Mouse (Mus musculus): ENCODE results near the gene Blnk. TPM values are rescaled to one million over a fixed set of nuclear protein-coding genes. Genes with fewer than 3 reads are reported as not detected.

The Blnk gene
- polyA plus RNA-seq, 1 experiment from 2014 or later, result 0.97 TPM

DNA sequence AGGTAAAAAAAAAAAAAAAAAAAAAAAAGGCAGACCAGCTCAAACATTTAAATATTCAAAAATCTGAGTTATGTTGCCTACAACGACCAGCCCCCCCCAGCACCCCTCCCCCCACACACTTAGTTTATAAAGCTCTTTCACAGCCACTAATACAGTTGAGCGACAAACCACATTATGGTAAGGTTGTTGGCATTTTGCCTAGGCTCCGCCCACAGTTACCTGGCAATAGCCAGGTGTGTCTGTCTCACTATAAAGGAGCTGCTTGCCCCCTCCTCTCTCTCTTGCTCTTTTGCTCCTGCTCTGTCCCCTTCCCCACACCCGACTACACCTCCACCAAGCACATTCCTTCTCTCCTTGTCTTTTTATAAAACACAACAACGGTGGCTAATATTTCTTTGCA lies 17.3 kb upstream of the Blnk start:
- Histone ChIP-seq H3K27me3 (ENCODE audit: control insufficient read depth, insufficient read depth, low read length) (no peaks in the 10 kb centered on the region), H3K4me2 (ENCODE audit: low read depth, severe bottlenecking) (no peak overlapping the region), H3K4me3 (ENCODE audit: low read depth, low read length) (no peak overlapping the region), H3K9me3 (ENCODE audit: control insufficient read depth, low read length) (no peaks in the 10 kb centered on the region), H3K9ac (ENCODE audit: low read length) (no peak overlapping the region), H3K4me1 (ENCODE audit: control insufficient read depth, insufficient read depth, low read length) (0 out of 2 replicates have a peak, but pooled peaks cover 3% of the 10 kb centered on the region), H3K27ac (replicated peaks; ENCODE audit: low read depth, low read length) (no peak overlapping the region), H3K36me3 (ENCODE audit: control insufficient read depth, insufficient read depth, low read length) (no peaks in the 10 kb centered on the region)
- 35% methylated on average over 5 of the region's 5 CpGs for WGBS
- DNase-seq (ENCODE audit: low spot score), result no peak
- no peak for ATAC-seq (ENCODE audit: insufficient number of reproducible peaks, low FRiP score, low TSS enrichment, low read depth)

DNA sequence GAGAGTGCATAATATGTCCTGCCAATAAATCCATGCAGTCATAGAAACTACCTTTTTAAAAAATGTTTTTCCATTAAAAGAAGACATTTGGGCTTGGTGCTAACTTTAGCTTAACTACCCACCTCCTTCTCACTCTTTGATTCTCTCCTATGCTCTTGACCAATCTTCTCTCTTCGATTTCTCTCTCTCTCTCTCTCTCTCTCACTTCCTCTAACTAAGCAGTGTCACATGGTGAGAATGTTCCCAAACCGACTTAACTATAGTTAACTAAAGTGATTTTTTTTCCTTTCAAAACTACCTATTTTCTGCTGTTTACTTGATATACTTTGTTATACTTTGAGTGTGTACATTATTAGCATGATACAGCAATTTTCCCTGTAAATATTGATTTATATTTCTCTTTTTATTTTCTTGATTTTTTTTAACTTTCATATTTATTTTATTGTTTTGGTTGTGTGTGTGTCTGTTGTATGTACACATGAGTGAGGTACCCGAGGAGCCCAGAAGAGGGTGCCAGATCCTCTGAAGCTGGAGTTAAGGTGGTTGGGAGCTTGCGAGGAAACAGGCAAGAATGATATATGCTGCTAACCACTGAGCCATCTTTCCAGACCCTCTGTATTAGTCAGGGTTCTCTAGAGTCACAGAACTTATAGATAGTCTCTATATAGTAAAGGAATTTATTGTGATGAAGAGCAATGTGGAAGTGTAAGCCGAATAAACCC lies 14.5 kb upstream of the Blnk start:
- Histone ChIP-seq H3K27ac (replicated peaks; ENCODE audit: low read depth, low read length) (no peak overlapping the region), H3K36me3 (ENCODE audit: control insufficient read depth, insufficient read depth, low read length) (no peaks in the 10 kb centered on the region), H3K9me3 (ENCODE audit: control insufficient read depth, low read length) (no peaks in the 10 kb centered on the region), H3K4me2 (ENCODE audit: low read depth, severe bottlenecking) (no peak overlapping the region), H3K27me3 (ENCODE audit: control insufficient read depth, insufficient read depth, low read length) (no peaks in the 10 kb centered on the region), H3K4me3 (ENCODE audit: low read depth, low read length) (no peak overlapping the region), H3K4me1 (ENCODE audit: control insufficient read depth, insufficient read depth, low read length) (0 out of 2 replicates have a peak, but pooled peaks cover 3% of the 10 kb centered on the region), H3K9ac (ENCODE audit: low read length) (no peak overlapping the region)
- ATAC-seq (ENCODE audit: insufficient number of reproducible peaks, low FRiP score, low TSS enrichment, low read depth) (no peak), DNase-seq (ENCODE audit: low spot score) (no peak)
- 85% methylated on average over 5 of the region's 5 CpGs for WGBS

DNA sequence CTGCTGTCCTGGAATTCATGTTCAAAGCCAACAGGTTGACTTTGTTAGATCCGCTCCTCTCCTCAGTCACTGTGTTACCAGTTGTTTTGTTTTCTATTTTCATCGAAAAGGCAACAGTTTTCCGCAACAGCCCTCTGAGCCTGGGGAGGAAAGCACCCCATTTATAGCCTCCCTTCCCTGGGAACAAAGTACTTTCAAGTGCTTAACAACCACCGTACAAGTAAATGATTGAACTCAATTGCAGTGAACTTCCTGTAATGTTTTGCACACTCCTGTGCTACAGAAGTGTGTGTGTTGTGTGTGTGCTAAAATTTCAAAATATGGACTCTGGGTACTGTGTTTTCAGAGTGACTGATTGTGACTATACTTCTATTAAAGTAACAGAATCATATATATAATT lies 13.4 kb upstream of the Blnk start:
- Histone ChIP-seq H3K27ac (replicated peaks; ENCODE audit: low read depth, low read length) (no peak overlapping the region), H3K4me2 (ENCODE audit: low read depth, severe bottlenecking) (no peak overlapping the region), H3K9me3 (ENCODE audit: control insufficient read depth, low read length) (no peaks in the 10 kb centered on the region), H3K27me3 (ENCODE audit: control insufficient read depth, insufficient read depth, low read length) (no peaks in the 10 kb centered on the region), H3K9ac (ENCODE audit: low read length) (no peak overlapping the region), H3K36me3 (ENCODE audit: control insufficient read depth, insufficient read depth, low read length) (no peaks in the 10 kb centered on the region), H3K4me3 (ENCODE audit: low read depth, low read length) (no peak overlapping the region), H3K4me1 (ENCODE audit: control insufficient read depth, insufficient read depth, low read length) (no peaks in the 10 kb centered on the region)
- WGBS, result 54% methylated on average over 4 of the region's 4 CpGs
- ATAC-seq (ENCODE audit: insufficient number of reproducible peaks, low FRiP score, low TSS enrichment, low read depth) (no peak), DNase-seq (ENCODE audit: low spot score) (no peak)

DNA sequence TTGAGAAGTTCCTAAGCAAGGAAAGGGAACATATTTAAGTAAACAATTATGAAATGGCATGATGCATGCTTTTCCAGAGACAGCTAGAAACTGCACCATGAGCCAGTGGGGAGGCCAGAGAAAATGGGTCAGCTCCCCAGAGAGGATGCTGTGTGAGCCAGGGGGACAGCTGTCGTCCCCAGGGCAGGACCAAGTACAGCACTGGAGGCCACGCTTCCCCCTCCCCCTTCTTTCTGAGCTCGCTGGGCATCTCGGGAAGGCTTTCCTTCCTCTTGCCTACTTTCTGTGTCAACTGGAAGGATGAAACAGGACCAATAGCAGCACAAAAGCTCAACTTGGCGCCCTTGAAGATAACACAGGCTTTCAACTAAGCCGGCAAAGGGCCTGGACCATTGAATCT lies 13.0 kb upstream of the Blnk start:
- Histone ChIP-seq H3K4me1 (ENCODE audit: control insufficient read depth, insufficient read depth, low read length) (no peaks in the 10 kb centered on the region), H3K27ac (replicated peaks; ENCODE audit: low read depth, low read length) (no peak overlapping the region), H3K36me3 (ENCODE audit: control insufficient read depth, insufficient read depth, low read length) (no peaks in the 10 kb centered on the region), H3K9me3 (ENCODE audit: control insufficient read depth, low read length) (no peaks in the 10 kb centered on the region), H3K4me2 (ENCODE audit: low read depth, severe bottlenecking) (no peak overlapping the region), H3K4me3 (ENCODE audit: low read depth, low read length) (no peak overlapping the region), H3K27me3 (ENCODE audit: control insufficient read depth, insufficient read depth, low read length) (no peaks in the 10 kb centered on the region), H3K9ac (ENCODE audit: low read length) (no peak overlapping the region)
- no peak for DNase-seq (ENCODE audit: low spot score)
- ATAC-seq (ENCODE audit: insufficient number of reproducible peaks, low FRiP score, low TSS enrichment, low read depth), result no peak
- WGBS, result 38% methylated on average over 6 of the region's 6 CpGs

DNA sequence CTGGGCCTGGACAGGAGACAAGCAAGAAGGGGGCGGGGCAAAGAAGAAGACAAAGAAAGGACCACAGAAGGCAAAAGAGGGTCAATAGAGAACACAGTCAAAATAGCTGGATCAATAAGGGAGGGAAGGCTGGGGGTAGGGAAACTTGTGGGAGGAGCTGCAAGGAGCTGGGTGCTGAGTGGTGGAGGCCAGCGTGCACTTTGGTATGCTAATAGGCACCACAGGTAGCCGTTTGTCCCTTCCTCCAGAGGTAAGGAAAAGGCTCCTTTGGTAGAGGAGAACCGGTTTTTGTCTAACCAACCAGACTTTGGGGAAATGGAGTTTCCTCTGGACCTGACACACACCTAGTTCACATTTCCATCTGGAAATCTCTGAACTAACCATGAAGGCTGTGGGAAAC lies 12.3 kb upstream of the Blnk start:
- WGBS, result 27% methylated on average over 4 of the region's 4 CpGs
- no peaks in the 10 kb centered on the region for H3K36me3 ChIP-seq (ENCODE audit: control insufficient read depth, insufficient read depth, low read length)
- no peaks in the 10 kb centered on the region for H3K9me3 ChIP-seq (ENCODE audit: control insufficient read depth, low read length)
- no peak overlapping the region for H3K4me2 ChIP-seq (ENCODE audit: low read depth, severe bottlenecking)
- DNase-seq (ENCODE audit: low spot score) (no peak), ATAC-seq (ENCODE audit: insufficient number of reproducible peaks, low FRiP score, low TSS enrichment, low read depth) (no peak)
- H3K27me3 ChIP-seq (ENCODE audit: control insufficient read depth, insufficient read depth, low read length), result no peaks in the 10 kb centered on the region
- no peak overlapping the region for H3K27ac ChIP-seq (replicated peaks; ENCODE audit: low read depth, low read length)
- no peak overlapping the region for H3K4me3 ChIP-seq (ENCODE audit: low read depth, low read length)
- no peak overlapping the region for H3K9ac ChIP-seq (ENCODE audit: low read length)
- no peaks in the 10 kb centered on the region for H3K4me1 ChIP-seq (ENCODE audit: control insufficient read depth, insufficient read depth, low read length)

DNA sequence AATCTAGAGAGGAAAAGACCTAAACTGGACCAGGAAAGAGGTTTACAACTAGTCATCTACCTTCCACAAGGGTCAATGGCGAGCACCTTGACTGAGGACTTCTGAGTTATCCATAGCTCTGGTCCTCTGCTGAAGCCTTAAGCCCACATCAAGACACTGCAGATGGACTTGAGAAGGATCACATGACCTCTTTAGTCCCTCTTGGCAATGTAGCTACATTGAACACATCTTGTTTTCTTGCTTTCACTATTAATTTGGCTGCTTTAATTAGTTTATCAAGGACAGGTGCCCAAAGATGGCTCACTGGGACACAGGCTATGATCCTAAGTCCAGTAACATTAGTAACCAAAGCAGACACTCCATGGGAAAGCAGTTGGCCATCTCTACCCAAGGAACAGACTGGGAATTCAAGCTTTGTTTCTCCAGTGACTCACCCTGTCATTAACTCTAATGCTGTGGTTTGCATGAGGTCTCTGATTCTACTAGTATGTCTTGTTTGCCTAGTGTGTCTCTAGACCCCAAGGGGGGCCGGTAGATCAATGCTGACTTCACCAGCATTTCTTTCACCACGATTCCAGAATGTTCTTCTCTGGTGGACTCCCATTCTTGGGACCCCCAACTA lies 9.5 kb upstream of the Blnk start:
- ATAC-seq (ENCODE audit: insufficient number of reproducible peaks, low FRiP score, low TSS enrichment, low read depth), result no peak

DNA sequence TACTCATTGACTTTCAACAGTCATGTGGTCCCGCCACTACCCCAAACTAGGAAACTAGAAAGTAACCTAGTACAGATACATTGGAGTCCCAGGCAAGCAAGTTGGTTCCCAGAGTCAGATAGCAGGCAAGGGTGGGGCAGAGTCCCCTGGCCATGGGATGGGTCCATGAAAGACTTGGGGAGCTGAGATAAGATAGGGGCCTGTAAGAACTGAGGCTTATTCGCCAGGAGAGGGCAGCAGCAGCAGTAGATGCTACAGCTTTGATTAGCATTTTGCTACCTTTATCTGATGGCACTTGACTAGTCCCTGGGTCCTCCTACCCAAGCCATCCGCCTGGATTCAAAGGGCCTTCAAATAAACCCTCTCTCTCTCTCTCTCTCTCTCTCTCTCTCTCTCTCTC lies 5.2 kb upstream of the Blnk start:
- no peak for ATAC-seq (ENCODE audit: insufficient number of reproducible peaks, low FRiP score, low TSS enrichment, low read depth)
- H3K27me3 ChIP-seq (ENCODE audit: control insufficient read depth, insufficient read depth, low read length), result no peaks in the 10 kb centered on the region
- H3K9me3 ChIP-seq (ENCODE audit: control insufficient read depth, low read length), result no peaks in the 10 kb centered on the region
- no peak overlapping the region for H3K9ac ChIP-seq (ENCODE audit: low read length)
- H3K4me2 ChIP-seq (ENCODE audit: low read depth, severe bottlenecking), result no peak overlapping the region
- DNase-seq (ENCODE audit: low spot score), result no peak
- no peak overlapping the region for H3K27ac ChIP-seq (replicated peaks; ENCODE audit: low read depth, low read length)
- no peak overlapping the region for H3K4me3 ChIP-seq (ENCODE audit: low read depth, low read length)
- 59% methylated on average over 3 of the region's 3 CpGs for WGBS
- peaks cover 4% of the 10 kb centered on the region; the same call in 1 of the 2 replicates for H3K4me1 ChIP-seq (ENCODE audit: control insufficient read depth, insufficient read depth, low read length)
- H3K36me3 ChIP-seq (ENCODE audit: control insufficient read depth, insufficient read depth, low read length), result no peaks in the 10 kb centered on the region

More for the DNA sequence above, 9.5 kb upstream of the Blnk start:
- no peaks in the 10 kb centered on the region for H3K36me3 ChIP-seq (ENCODE audit: control insufficient read depth, insufficient read depth, low read length)
- no peak overlapping the region for H3K4me3 ChIP-seq (ENCODE audit: low read depth, low read length)
- no peak overlapping the region for H3K27ac ChIP-seq (replicated peaks; ENCODE audit: low read depth, low read length)
- no peaks in the 10 kb centered on the region for H3K4me1 ChIP-seq (ENCODE audit: control insufficient read depth, insufficient read depth, low read length)
- WGBS, result 90% methylated on average over 3 of the region's 3 CpGs
- H3K9ac ChIP-seq (ENCODE audit: low read length), result no peak overlapping the region
- no peak overlapping the region for H3K4me2 ChIP-seq (ENCODE audit: low read depth, severe bottlenecking)
- no peak for DNase-seq (ENCODE audit: low spot score)
- H3K9me3 ChIP-seq (ENCODE audit: control insufficient read depth, low read length), result no peaks in the 10 kb centered on the region
- no peaks in the 10 kb centered on the region for H3K27me3 ChIP-seq (ENCODE audit: control insufficient read depth, insufficient read depth, low read length)

DNA sequence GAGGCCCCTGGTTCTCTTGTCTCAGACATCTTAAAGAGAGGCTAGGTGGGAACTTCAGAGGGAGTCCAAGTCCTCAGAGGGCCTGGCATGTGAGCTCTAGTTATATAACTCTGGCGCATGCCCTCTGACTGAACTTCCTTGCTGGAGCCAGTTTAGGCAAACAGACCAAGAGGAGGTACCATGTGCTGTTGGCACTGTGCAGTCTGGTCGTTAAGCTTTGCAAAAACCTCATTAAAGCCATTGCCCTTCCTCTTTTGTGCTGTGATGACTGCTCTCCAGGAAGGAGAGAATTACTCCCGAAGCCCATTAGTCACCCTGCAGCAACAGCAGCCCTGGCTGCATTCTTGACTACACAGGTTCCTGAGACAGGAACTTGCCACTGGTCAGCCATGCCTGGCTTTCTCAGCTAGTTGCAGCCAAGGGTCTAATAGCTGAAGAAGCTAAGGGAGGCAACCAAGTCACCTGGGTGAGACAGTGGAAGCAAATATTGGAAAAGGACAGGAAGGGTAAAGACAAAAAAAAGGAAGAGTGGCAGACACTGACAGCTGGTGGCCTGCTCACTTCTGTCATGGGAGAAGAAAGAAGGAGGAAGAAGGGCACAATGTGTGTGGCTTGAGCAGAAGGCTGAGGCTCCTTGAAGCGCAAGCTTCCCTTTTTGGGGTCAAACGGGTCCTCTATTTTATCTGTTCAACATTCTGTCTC lies 4.3 kb upstream of the Blnk start:
- ATAC-seq (ENCODE audit: insufficient number of reproducible peaks, low FRiP score, low TSS enrichment, low read depth) (no peak), DNase-seq (ENCODE audit: low spot score) (peak; percentile 29)
- Histone ChIP-seq H3K9me3 (ENCODE audit: control insufficient read depth, low read length) (no peaks in the 10 kb centered on the region), H3K27me3 (ENCODE audit: control insufficient read depth, insufficient read depth, low read length) (no peaks in the 10 kb centered on the region), H3K4me1 (ENCODE audit: control insufficient read depth, insufficient read depth, low read length) (peaks cover 10% of the 10 kb centered on the region), H3K4me2 (ENCODE audit: low read depth, severe bottlenecking) (no peak overlapping the region), H3K4me3 (ENCODE audit: low read depth, low read length) (no peak overlapping the region), H3K9ac (ENCODE audit: low read length) (no peak overlapping the region), H3K36me3 (ENCODE audit: control insufficient read depth, insufficient read depth, low read length) (no peaks in the 10 kb centered on the region), H3K27ac (replicated peaks; ENCODE audit: low read depth, low read length) (no peak overlapping the region)
- WGBS, result 57% methylated on average over 5 of the region's 5 CpGs

Measured in limb, embryonic 11.5 days (tissue).